Mouse (Mus musculus): Measurements from ENCODE around the gene Btnl6.

DNA sequence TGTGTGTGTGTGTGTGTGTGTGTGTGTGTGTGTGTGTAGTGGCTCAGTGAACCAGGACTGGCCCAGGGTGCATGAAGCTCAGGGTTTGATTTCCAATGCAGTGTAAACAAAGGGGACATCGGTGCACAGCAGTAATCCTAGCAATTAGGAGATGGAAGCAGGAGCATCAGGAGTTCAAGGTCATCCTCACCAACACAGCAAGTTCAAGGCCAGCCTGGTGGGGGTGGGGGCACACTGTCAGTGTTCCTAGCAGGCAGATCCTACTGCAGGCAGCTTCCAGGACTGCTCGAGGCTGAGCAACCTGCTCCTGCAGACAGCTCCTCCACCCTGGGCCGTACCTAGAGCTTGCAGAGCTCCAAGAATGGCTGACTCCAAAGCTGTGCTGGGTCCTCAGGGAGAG lies 45.4 kb upstream of the Btnl6 start:
- TF ChIP-seq CTCF (IDR thresholded peaks at IDR 0.05; ENCODE audit: insufficient read depth, low read length): no peak
- no peak for TF ChIP-seq POLR2A (IDR thresholded peaks at IDR 0.05; ENCODE audit: borderline replicate concordance, extremely low read depth, low read depth, low read length)
